Mouse (Mus musculus): Measurements from ENCODE around the gene Gca.

GRCm38 (mm10) chr2:62672788-62673187 lies 8.7 kb downstream of the Gca start:
- TF ChIP-seq RCOR1 (IDR thresholded peaks at IDR 0.05; ENCODE audit: low read depth, low read length), result no peak
- no peak for TF ChIP-seq POLR2A (IDR thresholded peaks at IDR 0.05; ENCODE audit: control insufficient read depth in 1 of 2, insufficient read depth in 1 of 2, low read depth in 1 of 2, low read length in 2 of 2, poor library complexity in 1 of 2)
- no peak for TF ChIP-seq RAD21 (IDR thresholded peaks at IDR 0.05; ENCODE audit: low read depth, low read length)
- TF ChIP-seq EP300 (IDR thresholded peaks at IDR 0.05; ENCODE audit: low read depth in 1 of 2, low read length in 2 of 2), result no peak
- no peak for TF ChIP-seq USF2 (IDR thresholded peaks at IDR 0.05; ENCODE audit: borderline replicate concordance in 1 of 2, insufficient read depth in 1 of 2, low read depth in 1 of 2, low read length in 2 of 2)
- TF ChIP-seq TCF12 (IDR thresholded peaks at IDR 0.05; ENCODE audit: low read depth, low read length), result no peak
- TF ChIP-seq POLR2AphosphoS2 (IDR thresholded peaks at IDR 0.05; ENCODE audit: low read length), result no peak
- no peak for TF ChIP-seq MAX (IDR thresholded peaks at IDR 0.05; ENCODE audit: low read length)
- no peak for TF ChIP-seq CTCF (IDR thresholded peaks at IDR 0.05 in 2 of 3, conservative IDR thresholded peaks at IDR 0.05 in 1 of 3; ENCODE audit: control insufficient read depth in 1 of 3, insufficient read depth in 1 of 3, low read depth in 2 of 3, low read length in 3 of 3, poor library complexity in 1 of 3, severe bottlenecking in 1 of 3)

Data from MEL (cell line).